Mouse (Mus musculus) MEL (cell line): ENCODE results near the gene Nr1d2. TPM values are rescaled to one million over a fixed set of nuclear protein-coding genes. Genes with fewer than 3 reads are reported as not detected.

Experiments
- DNase-seq: peaks from one replicate; pipeline ENCODE4 v3.0.0; 2011; ENCODE audit warnings: low read depth, low spot score
- H3K27ac ChIP-seq: 2 replicates; pipeline ENCODE4 v1.5.1; 2012; ENCODE audit warnings: low read depth, mild to moderate bottlenecking, control low read depth, low read length, moderate library complexity; ENCODE audit not compliant: control insufficient read depth
- H3K27me3 ChIP-seq, 2 experiments: fragments of 150-350 bp in 1 of 2; sonication (generic) in 1 of 2; 2 replicates each; pipeline ENCODE4 v1.6.1; 2012; ENCODE audit warnings: low read length in 2 of 2, mild to moderate bottlenecking in 2 of 2, improper control_type of control experiment in 1 of 2, moderate library complexity in 1 of 2; ENCODE audit not compliant: insufficient read depth in 2 of 2, control insufficient read depth in 1 of 2
- H3K36me3 ChIP-seq, 2 experiments: 2 replicates each; pipeline ENCODE4 v1.6.1; 2012 to 2014; ENCODE audit warnings: low read length in 2 of 2, improper control_type of control experiment in 1 of 2, inconsistent platforms in 1 of 2, mild to moderate bottlenecking in 1 of 2; ENCODE audit not compliant: insufficient read depth in 2 of 2, control insufficient read depth in 1 of 2
- H3K4me1 ChIP-seq, 2 experiments: fragments of 150-350 bp in 1 of 2; sonication (generic) in 1 of 2; 2 replicates each; pipeline ENCODE4 v1.6.1; 2012; ENCODE audit warnings: low read length in 2 of 2, improper control_type of control experiment in 1 of 2, mild to moderate bottlenecking in 1 of 2; ENCODE audit not compliant: insufficient read depth in 2 of 2, control insufficient read depth in 1 of 2
- H3K4me3 ChIP-seq, 2 experiments: fragments of 150-350 bp in 1 of 2; sonication (generic) in 1 of 2; 2 replicates each; pipeline ENCODE4 v1.5.1; 2012; ENCODE audit warnings: low read depth in 2 of 2, low read length in 2 of 2, mild to moderate bottlenecking in 2 of 2, moderate library complexity in 2 of 2, control low read depth in 1 of 2, improper control_type of control experiment in 1 of 2; ENCODE audit not compliant: control insufficient read depth in 1 of 2, insufficient read depth in 1 of 2
- H3K79me2 ChIP-seq: 2 replicates; pipeline ENCODE4 v1.6.1; 2012; ENCODE audit warnings: mild to moderate bottlenecking, low read length, moderate library complexity; ENCODE audit not compliant: control insufficient read depth, poor library complexity, insufficient read depth
- H3K9ac ChIP-seq: 2 replicates; pipeline ENCODE4 v1.6.1; 2012; ENCODE audit warnings: low read depth, mild to moderate bottlenecking, control low read depth, low read length, moderate library complexity; ENCODE audit not compliant: control insufficient read depth, poor library complexity, severe bottlenecking
- H3K9me3 ChIP-seq: fragments of 150-350 bp; sonication (generic); replicated peaks from 2 replicates; pipeline ENCODE4 v1.6.1; 2012; ENCODE audit warnings: mild to moderate bottlenecking, low read length, improper control_type of control experiment, moderate library complexity; ENCODE audit not compliant: insufficient read depth
- BHLHE40 ChIP-seq: IDR thresholded peaks from 2 replicates; pipeline ENCODE4 v1.6.1; 2012; ENCODE audit warnings: low read depth, mild to moderate bottlenecking, inconsistent platforms, low read length, improper control_type of control experiment, borderline replicate concordance
- CHD1 ChIP-seq: IDR thresholded peaks from 2 replicates; pipeline ENCODE4 v1.6.1; 2012; ENCODE audit warnings: low read depth, mild to moderate bottlenecking, inconsistent platforms, low read length, improper control_type of control experiment
- CHD2 ChIP-seq: IDR thresholded peaks from 2 replicates; pipeline ENCODE4 v1.6.1; 2011; ENCODE audit warnings: low read length, improper control_type of control experiment
- CTCF ChIP-seq, 3 experiments: IDR thresholded peaks in 2 of 3; conservative IDR thresholded peaks in 1 of 3; 2 replicates each; pipeline ENCODE4 v1.5.1; 2011 to 2012; ENCODE audit warnings: low read length in 3 of 3, low read depth in 2 of 3, mild to moderate bottlenecking in 2 of 3, improper control_type of control experiment in 1 of 3, inconsistent platforms in 1 of 3, mixed read lengths in 1 of 3, moderate library complexity in 1 of 3; ENCODE audit not compliant: control insufficient read depth in 1 of 3, insufficient read depth in 1 of 3, poor library complexity in 1 of 3, severe bottlenecking in 1 of 3
- E2F4 ChIP-seq: IDR thresholded peaks from 2 replicates; pipeline ENCODE4 v1.6.1; 2011; ENCODE audit warnings: low read depth, low read length, improper control_type of control experiment, borderline replicate concordance
- ELF1 ChIP-seq: IDR thresholded peaks from 2 replicates; pipeline ENCODE4 v1.6.1; 2014; ENCODE audit warnings: low read depth, mild to moderate bottlenecking, inconsistent platforms, low read length, improper control_type of control experiment, moderate library complexity
- EP300 ChIP-seq, 2 experiments: IDR thresholded peaks; 2 replicates each; pipeline ENCODE4 v1.6.1; 2011; ENCODE audit warnings: improper control_type of control experiment in 2 of 2, low read length in 2 of 2, low read depth in 1 of 2, mild to moderate bottlenecking in 1 of 2
- ETS1 ChIP-seq: IDR thresholded peaks from 2 replicates; pipeline ENCODE4 v1.6.1; 2012; ENCODE audit warnings: low read depth, mild to moderate bottlenecking, inconsistent platforms, low read length, improper control_type of control experiment, moderate library complexity
- GABPA ChIP-seq: IDR thresholded peaks from 2 replicates; pipeline ENCODE4 v1.6.1; 2012; ENCODE audit warnings: low read depth, mild to moderate bottlenecking, inconsistent platforms, low read length, improper control_type of control experiment, moderate library complexity
- GATA1 ChIP-seq: IDR thresholded peaks from 2 replicates; pipeline ENCODE4 v1.6.1; 2011; ENCODE audit warnings: low read depth, low read length, improper control_type of control experiment
- HCFC1 ChIP-seq: IDR thresholded peaks from 2 replicates; pipeline ENCODE4 v1.6.1; 2012; ENCODE audit warnings: low read depth, mild to moderate bottlenecking, inconsistent platforms, low read length, improper control_type of control experiment, moderate library complexity
- JUND ChIP-seq: IDR thresholded peaks from 2 replicates; pipeline ENCODE4 v1.6.1; 2011; ENCODE audit warnings: low read depth, mild to moderate bottlenecking, improper control_type of control experiment, low read length
- KAT2A ChIP-seq: conservative IDR thresholded peaks from 2 replicates; pipeline ENCODE4 v1.6.1; 2012; ENCODE audit warnings: low read depth, low read length, improper control_type of control experiment, inconsistent platforms
- MAFK ChIP-seq: IDR thresholded peaks from 2 replicates; pipeline ENCODE4 v1.6.1; 2011; ENCODE audit warnings: low read depth, mild to moderate bottlenecking, low read length, improper control_type of control experiment, borderline replicate concordance
- MAX ChIP-seq: IDR thresholded peaks from 2 replicates; pipeline ENCODE4 v1.6.1; 2011; ENCODE audit warnings: low read length, improper control_type of control experiment
- MEF2A ChIP-seq: IDR thresholded peaks from 2 replicates; pipeline ENCODE4 v1.6.1; 2014; ENCODE audit warnings: low read depth, mild to moderate bottlenecking, inconsistent platforms, low read length, improper control_type of control experiment; ENCODE audit not compliant: poor library complexity, insufficient replicate concordance, severe bottlenecking; ENCODE audit errors: extremely low read depth
- MXI1 ChIP-seq: IDR thresholded peaks from 2 replicates; pipeline ENCODE4 v1.6.1; 2011; ENCODE audit warnings: mild to moderate bottlenecking, low read depth, low read length, improper control_type of control experiment
- MYB ChIP-seq: IDR thresholded peaks from 2 replicates; pipeline ENCODE4 v1.6.1; 2011; ENCODE audit warnings: mild to moderate bottlenecking, low read depth, low read length, improper control_type of control experiment
- MYC ChIP-seq: IDR thresholded peaks from 2 replicates; pipeline ENCODE4 v1.6.1; 2011; ENCODE audit warnings: low read depth, mild to moderate bottlenecking, low read length, improper control_type of control experiment, moderate library complexity
- NRF1 ChIP-seq: IDR thresholded peaks from 2 replicates; pipeline ENCODE4 v1.6.1; 2014; ENCODE audit warnings: low read depth, mild to moderate bottlenecking, inconsistent platforms, low read length, improper control_type of control experiment, moderate library complexity; ENCODE audit not compliant: poor library complexity, insufficient read depth, severe bottlenecking
- POLR2A ChIP-seq, 2 experiments: IDR thresholded peaks; 2 replicates each; pipeline ENCODE4 v1.6.1; 2011 to 2012; ENCODE audit warnings: low read length in 2 of 2, mild to moderate bottlenecking in 2 of 2, control low read depth in 1 of 2, improper control_type of control experiment in 1 of 2, low read depth in 1 of 2, moderate library complexity in 1 of 2; ENCODE audit not compliant: control insufficient read depth in 1 of 2, insufficient read depth in 1 of 2, poor library complexity in 1 of 2
- POLR2AphosphoS2 ChIP-seq: IDR thresholded peaks from 2 replicates; pipeline ENCODE4 v1.6.1; 2011; ENCODE audit warnings: low read length, improper control_type of control experiment
- POLR2AphosphoS5 ChIP-seq: IDR thresholded peaks from 2 replicates; pipeline ENCODE4 v1.6.1; 2012; ENCODE audit warnings: low read depth, borderline replicate concordance, mild to moderate bottlenecking, inconsistent platforms, low read length, moderate library complexity, mixed read lengths
- RAD21 ChIP-seq: IDR thresholded peaks from 2 replicates; pipeline ENCODE4 v1.6.1; 2011; ENCODE audit warnings: mild to moderate bottlenecking, low read depth, low read length, improper control_type of control experiment
- RCOR1 ChIP-seq: IDR thresholded peaks from 2 replicates; pipeline ENCODE4 v1.6.1; 2012; ENCODE audit warnings: low read depth, mild to moderate bottlenecking, inconsistent platforms, low read length, improper control_type of control experiment
- SIN3A ChIP-seq: IDR thresholded peaks from 2 replicates; pipeline ENCODE4 v1.6.1; 2012; ENCODE audit warnings: low read length, improper control_type of control experiment, inconsistent platforms
- SMC3 ChIP-seq: IDR thresholded peaks from 2 replicates; pipeline ENCODE4 v1.6.1; 2011; ENCODE audit warnings: low read depth, low read length, improper control_type of control experiment
- TAL1 ChIP-seq: IDR thresholded peaks from 2 replicates; pipeline ENCODE4 v1.6.1; 2012; ENCODE audit warnings: mild to moderate bottlenecking, inconsistent platforms, low read length, moderate library complexity, mixed read lengths
- TBP ChIP-seq: IDR thresholded peaks from 2 replicates; pipeline ENCODE4 v1.8.0; 2011; ENCODE audit warnings: low read depth, low read length, improper control_type of control experiment
- TCF12 ChIP-seq: IDR thresholded peaks from 2 replicates; pipeline ENCODE4 v1.6.1; 2014; ENCODE audit warnings: low read depth, mild to moderate bottlenecking, inconsistent platforms, low read length, improper control_type of control experiment, moderate library complexity
- UBTF ChIP-seq: IDR thresholded peaks from 2 replicates; pipeline ENCODE4 v1.6.1; 2012; ENCODE audit warnings: low read depth, mild to moderate bottlenecking, inconsistent platforms, low read length, improper control_type of control experiment, moderate library complexity, borderline replicate concordance; ENCODE audit not compliant: insufficient read depth
- USF1 ChIP-seq: IDR thresholded peaks from 2 replicates; pipeline ENCODE4 v1.6.1; 2014; ENCODE audit warnings: low read depth, mild to moderate bottlenecking, inconsistent platforms, low read length, improper control_type of control experiment, moderate library complexity
- USF2 ChIP-seq, 2 experiments: IDR thresholded peaks; 2 replicates each; pipeline ENCODE4 v1.6.1; 2011 to 2012; ENCODE audit warnings: improper control_type of control experiment in 2 of 2, low read length in 2 of 2, borderline replicate concordance in 1 of 2, inconsistent platforms in 1 of 2, low read depth in 1 of 2, mild to moderate bottlenecking in 1 of 2; ENCODE audit not compliant: insufficient read depth in 1 of 2
- ZKSCAN1 ChIP-seq: IDR thresholded peaks from 2 replicates; pipeline ENCODE4 v1.6.1; 2012; ENCODE audit warnings: low read depth, mild to moderate bottlenecking, inconsistent platforms, low read length, improper control_type of control experiment, moderate library complexity
- ZMIZ1 ChIP-seq: IDR thresholded peaks from 2 replicates; pipeline ENCODE4 v1.6.1; 2012; ENCODE audit warnings: low read depth, mild to moderate bottlenecking, inconsistent platforms, low read length, improper control_type of control experiment, moderate library complexity
- ZNF384 ChIP-seq: IDR thresholded peaks from 2 replicates; pipeline ENCODE4 v1.6.1; 2012; ENCODE audit warnings: low read depth, mild to moderate bottlenecking, inconsistent platforms, low read length, improper control_type of control experiment
- polyA plus RNA-seq, 2 experiments: library from polyadenylated mRNA; stranded (reverse) in 1 of 2; unstranded in 1 of 2; fragments of >175 nt in 1 of 2; fragments of >200 nt in 1 of 2; gene quantifications; 2 replicates each; pipeline versions ENCODE4 v1.2.1 to v1.2.4; 2012; ENCODE audit warnings: low replicate concordance in 2 of 2, low read depth in 1 of 2; ENCODE audit not compliant: insufficient read length in 2 of 2, insufficient read depth in 1 of 2, missing spikeins in 1 of 2
- total RNA-seq: library from RNA; depleted of rRNA; stranded (reverse); fragments of 300-350 nt; gene quantifications from 2 replicates; pipeline ENCODE4 v1.2.3, GENCODE M21; 2012

Nr1d2 gene
- total and polyA plus RNA-seq, 3 experiments = 4.9 to 6.1 TPM; not detected in 1

- no peaks in the 10 kb centered on the region for H3K27me3 ChIP-seq
- peaks cover 0 to 19% of the 10 kb centered on the region in 2 experiments; a peak in 2 of 4 replicates for H3K36me3 ChIP-seq
- H3K27ac ChIP-seq = peak overlapping the region; percentile 90
- TF ChIP-seq POLR2AphosphoS2 (no peak; the same call in 1 of the 2 replicates), MEF2A (no peak), MAFK (no peak), POLR2A (IDR thresholded peaks at IDR 0.05; ENCODE audit: control insufficient read depth in 1 of 2, insufficient read depth in 1 of 2, low read depth in 1 of 2, low read length in 2 of 2, poor library complexity in 1 of 2) (peak; percentile 87 to 89), MYB (no peak), USF2 (IDR thresholded peaks at IDR 0.05; ENCODE audit: borderline replicate concordance in 1 of 2, insufficient read depth in 1 of 2, low read depth in 1 of 2, low read length in 2 of 2) (peak in 1 of 2 experiments; percentile 60; a peak in 1 of 4 replicates), CHD2 (no peak), TCF12 (no peak), UBTF (no peak), CHD1 (no peak), CTCF (IDR thresholded peaks at IDR 0.05 in 2 of 3, conservative IDR thresholded peaks at IDR 0.05 in 1 of 3; ENCODE audit: control insufficient read depth in 1 of 3, insufficient read depth in 1 of 3, low read depth in 2 of 3, low read length in 3 of 3, poor library complexity in 1 of 3, severe bottlenecking in 1 of 3) (no peak), POLR2AphosphoS5 (peak; percentile 35; the same call in 1 of the 2 replicates), MAX (peak; percentile 98), ZNF384 (no peak), GABPA (no peak), TAL1 (no peak), MXI1 (peak; percentile 98), ZKSCAN1 (no peak), TBP (peak; percentile 78), NRF1 (peak; percentile 94), KAT2A (no peak), RAD21 (no peak), GATA1 (no peak), SMC3 (no peak), E2F4 (no peak), ZMIZ1 (peak; percentile 71; the same call in 1 of the 2 replicates), MYC (peak; percentile 54), ETS1 (peak; percentile 70; the same call in 1 of the 2 replicates), BHLHE40 (peak; percentile 93), EP300 (IDR thresholded peaks at IDR 0.05; ENCODE audit: low read depth in 1 of 2, low read length in 2 of 2) (no peak), USF1 (peak; percentile 92), RCOR1 (no peak), SIN3A (peak; percentile 98), ELF1 (no peak), JUND (no peak), HCFC1 (peak; percentile 68)
Measured at GRCm38 (mm10) chr14:18238131-18238749, 687 bp downstream of the Nr1d2 start.

More at GRCm38 (mm10) chr14:18238131-18238749, 687 bp downstream of the Nr1d2 start:
- H3K4me1 ChIP-seq = peaks cover 5 to 10% of the 10 kb centered on the region in 2 experiments
- peak; percentile 97 for DNase-seq
- H3K4me3 ChIP-seq = peak overlapping the region; percentile 79 to 93
- H3K9me3 ChIP-seq = no peaks in the 10 kb centered on the region
- peak overlapping the region; percentile 93 for H3K9ac ChIP-seq
- peaks cover 3% of the 10 kb centered on the region; the same call in 1 of the 2 replicates for H3K79me2 ChIP-seq
